Mouse (Mus musculus) heart, adult 2 months (tissue): ENCODE data around the gene Fgfr2. TPM values are rescaled to one million over a fixed set of nuclear protein-coding genes. Genes with fewer than 3 reads are reported as not detected.

Experiments used
- DNase-seq, 2 experiments: peaks; one replicate each; pipeline ENCODE4 v3.0.0; 2021
- H3K27ac ChIP-seq: fragments of 200-600 bp; 2 replicates; pipeline ENCODE4 v1.8.1; 2022
- H3K27me3 ChIP-seq: fragments of 200-500 bp; 2 replicates; pipeline ENCODE4 v1.6.1; 2012; ENCODE audit warnings: mild to moderate bottlenecking, low read length, inconsistent platforms, mixed read lengths; ENCODE audit not compliant: control insufficient read depth, insufficient read depth
- H3K36me3 ChIP-seq: fragments of 200-500 bp; 2 replicates; pipeline ENCODE4 v1.6.1; 2012; ENCODE audit warnings: low read length, inconsistent platforms; ENCODE audit not compliant: control insufficient read depth, insufficient read depth
- H3K4me1 ChIP-seq: fragments of 200-500 bp; 2 replicates; pipeline ENCODE4 v1.6.1; 2011; ENCODE audit warnings: low read length; ENCODE audit not compliant: control insufficient read depth, insufficient read depth
- H3K4me3 ChIP-seq: fragments of 200-600 bp; 2 replicates; pipeline ENCODE4 v1.8.1; 2022
- H3K79me2 ChIP-seq: fragments of 200-500 bp; replicated peaks from 2 replicates; pipeline ENCODE4 v1.6.1; 2012; ENCODE audit warnings: mild to moderate bottlenecking, inconsistent platforms, low read length, moderate library complexity, mixed read lengths; ENCODE audit not compliant: control insufficient read depth, insufficient read depth
- H3K9ac ChIP-seq: fragments of 200-500 bp; 2 replicates; pipeline ENCODE4 v1.6.1; 2012; ENCODE audit warnings: low read depth, mild to moderate bottlenecking, control low read depth, inconsistent platforms, low read length, mixed read lengths
- CTCF ChIP-seq: fragments of 200-600 bp; IDR thresholded peaks from 2 replicates; pipeline ENCODE4 v1.8.1; 2022; ENCODE audit warnings: antibody characterized with exemption, mild to moderate bottlenecking, moderate library complexity
- EP300 ChIP-seq: fragments of 200-500 bp; IDR thresholded peaks from 2 replicates; pipeline ENCODE4 v1.6.1; 2011; ENCODE audit warnings: low read depth, low read length, control low read depth; ENCODE audit not compliant: insufficient read depth
- POLR2A ChIP-seq: fragments of 200-500 bp; IDR thresholded peaks from 2 replicates; pipeline ENCODE4 v1.6.1; 2011; ENCODE audit warnings: mild to moderate bottlenecking, low read depth, low read length, control low read depth; ENCODE audit not compliant: insufficient read depth
- WGBS: fragments of 180-500 bp; shearing (Covaris S2); methylation state at CpG from one replicate; pipeline ENCODE4 v1.1.7; 2018; 5-methylcytosine and 5-hydroxymethylcytosine counted together
- intact Hi-C: fragments of 180-260 bp; cut with DNase I; formaldehyde crosslinking; loops from one replicate; pipeline ENCODE4 v1.15.1; 2025
- polyA plus RNA-seq: library from polyadenylated mRNA; depleted of rRNA; stranded (reverse); fragments of >200 nt; gene quantifications from 2 replicates; pipeline ENCODE4 v1.2.3, GENCODE M21; 2012
- total RNA-seq, 2 experiments: library from RNA; stranded (reverse); gene quantifications; 2 replicates each; pipeline ENCODE4 v1.2.3; 2021

Gene Fgfr2
- total and polyA plus RNA-seq, 3 experiments: 1.1 to 2.0 (median 1.3) TPM

DNA sequence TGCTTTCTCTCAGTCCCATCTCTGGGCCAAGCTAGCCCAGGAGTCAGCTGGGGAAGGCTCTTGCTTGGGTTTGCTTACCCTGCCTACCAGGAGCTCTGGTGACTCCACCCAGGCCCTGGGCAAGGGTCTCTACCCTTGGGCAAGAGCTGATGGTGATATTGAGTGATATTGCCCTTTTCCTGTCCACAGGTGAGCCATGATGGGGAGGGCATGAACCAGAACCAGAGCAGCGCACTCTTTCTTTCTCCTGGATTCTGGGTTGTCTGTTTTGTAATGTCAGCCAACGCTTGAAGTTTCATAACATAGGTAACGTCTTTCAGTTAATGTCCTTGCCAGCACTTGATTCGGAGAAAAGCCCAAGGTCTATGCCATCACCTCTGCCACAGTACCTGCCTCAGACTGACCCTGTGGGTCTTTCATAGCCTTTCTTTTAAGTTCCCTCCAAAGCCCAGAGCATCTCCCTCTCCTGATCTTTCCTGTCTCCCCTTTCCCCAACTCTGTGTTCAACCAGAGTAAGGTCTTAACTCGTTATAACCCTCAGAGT is 506.1 kb downstream of the Fgfr2 start:
- no peak for TF ChIP-seq CTCF
- no peak for TF ChIP-seq EP300
- no peak for TF ChIP-seq POLR2A
- Histone ChIP-seq H3K27ac (no peak overlapping the region), H3K27me3 (no peaks in the 10 kb centered on the region), H3K9ac (no peak overlapping the region), H3K4me3 (no peak overlapping the region), H3K36me3 (no peaks in the 10 kb centered on the region), H3K4me1 (no peaks in the 10 kb centered on the region), H3K79me2 (no peaks in the 10 kb centered on the region)
- intact Hi-C loops: no loop called here
- 85% methylated on average over 5 of the region's 5 CpGs for WGBS
- DNase-seq: no peak

DNA sequence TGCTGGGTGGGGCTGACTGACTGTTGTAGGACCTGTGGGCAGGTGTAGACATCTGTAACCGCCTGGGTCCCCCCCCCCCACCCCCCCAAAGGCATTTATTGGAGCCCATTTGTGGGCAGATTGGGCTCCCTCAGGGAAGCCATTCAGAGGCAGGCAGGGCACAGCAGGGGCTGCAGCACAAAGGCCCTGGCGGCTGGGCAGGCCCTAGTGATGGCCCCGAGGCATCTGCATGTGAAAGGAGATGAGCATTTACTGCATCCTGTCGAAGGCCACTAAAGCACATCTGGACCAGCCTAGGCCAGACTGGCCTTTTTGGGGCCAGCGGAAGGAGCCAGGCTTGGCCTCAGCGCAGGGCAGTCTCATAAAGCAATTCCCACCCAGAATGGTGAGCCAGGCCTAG is 506.8 kb downstream of the Fgfr2 start:
- Histone ChIP-seq H3K36me3 (no peaks in the 10 kb centered on the region), H3K27ac (no peak overlapping the region), H3K4me1 (no peaks in the 10 kb centered on the region), H3K4me3 (no peak overlapping the region), H3K27me3 (no peaks in the 10 kb centered on the region), H3K79me2 (no peaks in the 10 kb centered on the region), H3K9ac (no peak overlapping the region)
- DNase-seq: no peak
- intact Hi-C loops: no loop called here
- WGBS: 81% methylated on average over 6 of the region's 6 CpGs
- TF ChIP-seq CTCF (no peak), POLR2A (no peak), EP300 (no peak)

DNA sequence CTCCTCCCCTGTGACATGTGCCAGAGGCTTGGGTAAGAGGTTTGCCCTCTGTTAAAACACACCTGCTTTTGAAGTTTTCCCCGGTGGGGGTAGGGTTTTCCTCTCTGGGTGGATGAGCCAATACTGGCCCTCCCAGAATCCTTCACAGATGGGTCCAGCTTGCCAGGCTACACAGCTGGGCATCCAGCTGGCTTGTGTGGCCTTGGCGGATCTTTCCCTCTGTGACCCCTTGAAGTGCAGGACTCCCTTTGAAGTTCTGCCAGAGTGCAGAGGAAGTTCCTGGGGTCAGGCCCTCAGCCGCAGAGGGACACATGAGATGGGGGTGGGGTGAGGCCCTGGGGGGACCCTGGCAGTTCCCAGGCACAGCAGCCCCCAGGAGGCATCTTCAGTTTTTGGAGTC is 507.8 kb downstream of the Fgfr2 start:
- no peak overlapping the region for H3K4me3 ChIP-seq
- WGBS: 33% methylated on average over 3 of the region's 3 CpGs
- H3K27me3 ChIP-seq: no peaks in the 10 kb centered on the region
- no peaks in the 10 kb centered on the region for H3K79me2 ChIP-seq
- H3K9ac ChIP-seq: no peak overlapping the region
- no peaks in the 10 kb centered on the region for H3K36me3 ChIP-seq
- H3K4me1 ChIP-seq: no peaks in the 10 kb centered on the region
- intact Hi-C loops: no loop called here
- H3K27ac ChIP-seq: no peak overlapping the region
- TF ChIP-seq EP300 (no peak), CTCF (no peak)
- DNase-seq: no peak

DNA sequence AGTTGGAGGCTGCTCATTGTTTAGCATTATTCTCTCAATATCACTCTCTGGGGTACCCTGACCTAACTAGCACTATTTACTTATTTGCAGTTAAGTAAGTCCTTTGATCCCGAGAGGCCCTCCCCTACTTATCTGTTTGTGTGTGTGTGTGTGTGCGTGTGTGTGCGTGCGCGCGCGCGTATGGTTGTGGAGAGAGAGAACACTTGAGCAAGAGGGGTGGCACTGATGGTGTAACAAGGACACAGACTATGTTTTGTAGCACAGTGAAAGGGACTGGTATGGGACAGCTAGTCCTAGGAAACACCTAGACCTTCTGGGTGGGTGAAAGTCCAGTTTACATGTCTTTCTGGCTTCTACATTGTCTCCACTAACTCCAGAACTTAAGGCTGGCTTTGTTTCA is 511.6 kb downstream of the Fgfr2 start:
- no peak for DNase-seq
- H3K27ac ChIP-seq: no peak overlapping the region
- H3K4me1 ChIP-seq: no peaks in the 10 kb centered on the region
- no peak for TF ChIP-seq EP300
- no peak overlapping the region for H3K4me3 ChIP-seq
- no peaks in the 10 kb centered on the region for H3K36me3 ChIP-seq
- intact Hi-C loops: loop anchor here (2.0 kb wide), 1 partner anchor 35 kb away; the partner anchor contains the start of gene Oat
- 99% methylated on average over 8 of the region's 8 CpGs for WGBS
- H3K27me3 ChIP-seq: no peaks in the 10 kb centered on the region
- H3K9ac ChIP-seq: no peak overlapping the region
- no peaks in the 10 kb centered on the region for H3K79me2 ChIP-seq

- intact Hi-C loops: loop anchor here (2.0 kb wide), 1 partner anchor 34 kb away; the partner anchor contains the start of gene Oat
- 7% methylated on average over 44 of the region's 44 CpGs for WGBS
These were observed 512.5 kb downstream of the Fgfr2 start, which contains the start of gene Lhpp for GRCm38 (mm10) chr7:132610468-132611318. Lhpp (plus strand) TSS chr7:132610638.

More at GRCm38 (mm10) chr7:132610468-132611318, 512.5 kb downstream of the Fgfr2 start, which contains the start of gene Lhpp:
- no peaks in the 10 kb centered on the region for H3K79me2 ChIP-seq
- H3K27ac ChIP-seq: peak within 1 kb of the TSS; percentile 62; the same call in 1 of the 2 replicates
- no peaks in the 10 kb centered on the region for H3K4me1 ChIP-seq
- H3K27me3 ChIP-seq: peaks cover 1% of the 10 kb centered on the region; the same call in 1 of the 2 replicates
- H3K36me3 ChIP-seq: no peaks in the 10 kb centered on the region
- DNase-seq: peak; percentile 87 to 88
- peak within 1 kb of the TSS; percentile 67 for H3K4me3 ChIP-seq
- TF ChIP-seq EP300 (no peak), POLR2A (peak; percentile 78), CTCF (no peak)
- H3K9ac ChIP-seq: peak within 1 kb of the TSS; percentile 76
